20 mouse cellular contexts compared by ENCODE assay signal in genomic region chr5:146402311-146402710, GRCm38 (mm10). TPM values are rescaled to one million over a fixed set of nuclear protein-coding genes. Genes with fewer than 3 reads are reported as not detected.
A peak's percentile ranks its signal among the peaks of the same experiment; 100 is the strongest.
DNase-seq lines count a peak whose midpoint lies in the region; ATAC-seq lines count a peak whose summit lies in the region.
"Had no signal": no experiment of that assay in that cellular context is flagged by ENCODE, and none has a peak within 500 bp of the region (broad histone marks: within the 10 kb centered on the region; RNA-seq: fewer than 3 reads in every experiment).

No protein-coding gene starts in this region.

- no peak overlapping the region for H3K4me2 ChIP-seq in hindbrain, embryonic 12.5 days (replicated peaks)
- peak overlapping the region; percentile 16; the same call in 1 of the 2 replicates for H3K4me2 ChIP-seq in neural tube, embryonic 12.5 days (replicated peaks)
- H3K4me2 ChIP-seq: limb, embryonic 15.5 days; liver, embryonic 15.5 days; midbrain, embryonic 11.5 days; stomach, embryonic 15.5 days had no signal

- WGBS in hindbrain, embryonic 12.5 days = 39% methylated on average over 11 of the region's 11 CpGs
- WGBS in hindbrain, embryonic 10.5 days = 59% methylated on average over 11 of the region's 11 CpGs
- WGBS in neural tube, embryonic 12.5 days = 27% methylated on average over 11 of the region's 11 CpGs

- no peak overlapping the region for H3K9ac ChIP-seq in hindbrain, embryonic 12.5 days
- no peak overlapping the region for H3K9ac ChIP-seq in neural tube, embryonic 12.5 days
- H3K9ac ChIP-seq: limb, embryonic 15.5 days; liver, embryonic 15.5 days; stomach, embryonic 15.5 days had no signal

- DNase-seq in cerebellum, postnatal 10 days = peak; percentile 55 to 59
- no peak for DNase-seq in cerebellum, postnatal 25 days
- no peak for DNase-seq in hindbrain, embryonic 10.5 days (ENCODE audit: low spot score)
- DNase-seq in neural tube, embryonic 10.5 days (ENCODE audit: extremely low spot score, low spot score) = no peak
- no peak for DNase-seq in gastrocnemius, postnatal 36 days
- DNase-seq: cerebellum, adult 11-12 months; gastrocnemius, postnatal 14 days; kidney, adult 11 months; thymus, adult 18-20 months; thymus, postnatal 4 days had no signal

- H3K27ac ChIP-seq in hindbrain, embryonic 12.5 days = peak overlapping the region; percentile 23; the same call in 1 of the 2 replicates
- H3K27ac ChIP-seq in hindbrain, embryonic 10.5 days = no peak overlapping the region
- no peak overlapping the region for H3K27ac ChIP-seq in neural tube, embryonic 12.5 days
- H3K27ac ChIP-seq: embryonic facial prominence, embryonic 10.5 days; kidney, postnatal 0 days; limb, embryonic 15.5 days; liver, embryonic 15.5 days; stomach, embryonic 15.5 days had no signal

- no peak for ATAC-seq in hindbrain, embryonic 12.5 days (ENCODE audit: low FRiP score)
- ATAC-seq in neural tube, embryonic 12.5 days (ENCODE audit: low FRiP score, low read depth) = no peak

- intact Hi-C loops in gastrocnemius, postnatal 36 days (cut with DNase I) = no loop called here

- H3K27me3 ChIP-seq in hindbrain, embryonic 12.5 days = no peaks in the 10 kb centered on the region
- H3K27me3 ChIP-seq in hindbrain, embryonic 10.5 days (ENCODE audit: insufficient read depth, poor library complexity, severe bottlenecking) = no peaks in the 10 kb centered on the region
- no peaks in the 10 kb centered on the region for H3K27me3 ChIP-seq in neural tube, embryonic 12.5 days (replicated peaks)
- H3K27me3 ChIP-seq: limb, embryonic 15.5 days; liver, embryonic 15.5 days; stomach, embryonic 15.5 days had no signal

- H3K4me3 ChIP-seq in hindbrain, embryonic 12.5 days = no peak overlapping the region
- no peak overlapping the region for H3K4me3 ChIP-seq in hindbrain, embryonic 10.5 days
- no peak overlapping the region for H3K4me3 ChIP-seq in neural tube, embryonic 12.5 days
- H3K4me3 ChIP-seq: embryonic facial prominence, embryonic 10.5 days; limb, embryonic 15.5 days; liver, embryonic 15.5 days; stomach, embryonic 15.5 days had no signal

- H3K9me3 ChIP-seq in hindbrain, embryonic 12.5 days (replicated peaks) = no peaks in the 10 kb centered on the region
- H3K9me3 ChIP-seq in hindbrain, embryonic 10.5 days = 0 out of 2 replicates have a peak, but pooled peaks cover 5% of the 10 kb centered on the region
- H3K9me3 ChIP-seq in neural tube, embryonic 12.5 days = no peaks in the 10 kb centered on the region; the same call in 1 of the 2 replicates
- H3K9me3 ChIP-seq: embryonic facial prominence, embryonic 10.5 days; limb, embryonic 15.5 days; liver, embryonic 15.5 days; stomach, embryonic 15.5 days had no signal

- H3K36me3 ChIP-seq in hindbrain, embryonic 12.5 days = no peaks in the 10 kb centered on the region
- H3K36me3 ChIP-seq in hindbrain, embryonic 10.5 days = peaks cover 26% of the 10 kb centered on the region
- H3K36me3 ChIP-seq in neural tube, embryonic 12.5 days = no peaks in the 10 kb centered on the region
- H3K36me3 ChIP-seq: embryonic facial prominence, embryonic 10.5 days; limb, embryonic 15.5 days; liver, embryonic 15.5 days; stomach, embryonic 15.5 days had no signal

- peaks cover 8% of the 10 kb centered on the region; the same call in 1 of the 2 replicates for H3K4me1 ChIP-seq in hindbrain, embryonic 12.5 days
- peaks cover 11% of the 10 kb centered on the region for H3K4me1 ChIP-seq in hindbrain, embryonic 10.5 days (replicated peaks)
- H3K4me1 ChIP-seq in neural tube, embryonic 12.5 days = peaks cover 5% of the 10 kb centered on the region; the same call in 1 of the 2 replicates
- H3K4me1 ChIP-seq: limb, embryonic 15.5 days; liver, embryonic 15.5 days; stomach, embryonic 15.5 days had no signal

RNA-seq across cellular contexts. Expression of gene Wasf3, which starts 17.5 kb away (rescaled TPM):
- 10.0 TPM in 2 replicates for polyA plus RNA-seq in hindbrain, embryonic 12.5 days (2016; fragmentation: Nextera tagmentation; extraction: Ambion mirVana)
- polyA plus RNA-seq in hindbrain, embryonic 10.5 days (2016; fragmentation: Nextera tagmentation; extraction: Ambion mirVana) = 13.1 and 16.7 TPM in 2 replicates
- polyA plus RNA-seq in neural tube, embryonic 12.5 days (2016; fragmentation: Nextera tagmentation; extraction: Ambion mirVana) = 10.9 and 12.0 TPM in 2 replicates
- total RNA-seq in gastrocnemius, postnatal 36 days (2021) = under 1 TPM; 0.82 to 0.91 TPM
- total RNA-seq: CH12.LX; hematopoietic stem cell, adult 5-6 weeks had no signal

Comparison
In these comparisons a context has a peak if more than half of its experiments do, and no peak if none do; other contexts are left out.
1. DNase-seq: peak in cerebellum, postnatal 10 days (2 of 2); none in cerebellum, postnatal 25 days (0 of 2), hindbrain, embryonic 10.5 days (single experiment), neural tube, embryonic 10.5 days (single experiment) and gastrocnemius, postnatal 36 days (0 of 2).